ENCODE assay signal across 19 mouse cellular contexts in genomic region chr7:88445320-88445903, GRCm38 (mm10).
"Had no signal": no experiment of that assay in that cellular context is flagged by ENCODE, and none has a peak within 500 bp of the region (broad histone marks: within the 10 kb centered on the region; RNA-seq: fewer than 3 reads in every experiment).

No protein-coding gene starts in this region.

- H3K4me3 ChIP-seq: intestine, embryonic 15.5 days; limb, embryonic 10.5 days; limb, embryonic 13.5 days; megakaryocyte, embryonic 14.5 days; neural tube, embryonic 12.5 days; neural tube, embryonic 15.5 days; stomach, embryonic 15.5 days had no signal

- H3K36me3 ChIP-seq: intestine, embryonic 15.5 days; limb, embryonic 10.5 days; limb, embryonic 13.5 days; neural tube, embryonic 12.5 days; neural tube, embryonic 15.5 days; stomach, embryonic 15.5 days had no signal

- H3K4me2 ChIP-seq: intestine, embryonic 15.5 days; limb, embryonic 13.5 days; midbrain, embryonic 11.5 days; neural tube, embryonic 12.5 days; neural tube, embryonic 15.5 days; stomach, embryonic 15.5 days had no signal

- DNase-seq: kidney, adult 11 months; kidney, adult 9 months; kidney, postnatal 14 days; kidney, postnatal 4 days; lung, adult 2 months; lung, postnatal 14 days; lung, postnatal 4 days; midbrain, embryonic 14.5 days; right cerebral cortex, postnatal 25 days; spleen, adult 18-20 months; thymus, postnatal 36 days had no signal

- H3K27ac ChIP-seq: intestine, embryonic 15.5 days; limb, embryonic 10.5 days; limb, embryonic 13.5 days; neural tube, embryonic 12.5 days; neural tube, embryonic 15.5 days; stomach, embryonic 15.5 days had no signal

- H3K9me3 ChIP-seq: intestine, embryonic 15.5 days; limb, embryonic 10.5 days; limb, embryonic 13.5 days; megakaryocyte, embryonic 14.5 days; neural tube, embryonic 12.5 days; neural tube, embryonic 15.5 days; stomach, embryonic 15.5 days had no signal

- ATAC-seq: intestine, embryonic 15.5 days had no signal

- H3K9ac ChIP-seq: intestine, embryonic 15.5 days; limb, embryonic 13.5 days; neural tube, embryonic 12.5 days; neural tube, embryonic 15.5 days; stomach, embryonic 15.5 days had no signal

- H3K27me3 ChIP-seq: intestine, embryonic 15.5 days; limb, embryonic 13.5 days; megakaryocyte, embryonic 14.5 days; neural tube, embryonic 12.5 days; neural tube, embryonic 15.5 days; stomach, embryonic 15.5 days had no signal

- H3K4me1 ChIP-seq: intestine, embryonic 15.5 days; limb, embryonic 10.5 days; limb, embryonic 13.5 days; neural tube, embryonic 12.5 days; neural tube, embryonic 15.5 days; stomach, embryonic 15.5 days had no signal
